Mouse (Mus musculus): ENCODE results near the gene Aptx.

Aptx gene

GRCm38 (mm10) chr4:40666237-40667012 is 36.6 kb downstream of the Aptx start:
- no peak for DNase-seq (ENCODE audit: low spot score)

- DNase-seq (ENCODE audit: low spot score), result no peak
Observed at GRCm38 (mm10) chr4:40651055-40651454, 51.9 kb downstream of the Aptx start.

GRCm38 (mm10) chr4:40649111-40649510 is 53.9 kb downstream of the Aptx start:
- no peak for DNase-seq (ENCODE audit: low spot score)

GRCm38 (mm10) chr4:40643567-40643966 is 59.4 kb downstream of the Aptx start:
- DNase-seq (ENCODE audit: low spot score), result no peak

- no peak for DNase-seq (ENCODE audit: low spot score)
Observed at GRCm38 (mm10) chr4:40640991-40641390, 62.0 kb downstream of the Aptx start.
